Mouse (Mus musculus) thymus, postnatal 25 days (tissue): ENCODE data around the gene Clic4.
A peak's percentile ranks its signal among the peaks of the same experiment; 100 is the strongest.
"Not testable (repeated sequence)": the region's sequence is repeated elsewhere in the genome, so short reads cannot be mapped to it uniquely, and the experiment has no call there.

Experiments used
- DNase-seq: peaks from one replicate; pipeline ENCODE4 v3.0.0; 2022

Clic4 gene

DNA sequence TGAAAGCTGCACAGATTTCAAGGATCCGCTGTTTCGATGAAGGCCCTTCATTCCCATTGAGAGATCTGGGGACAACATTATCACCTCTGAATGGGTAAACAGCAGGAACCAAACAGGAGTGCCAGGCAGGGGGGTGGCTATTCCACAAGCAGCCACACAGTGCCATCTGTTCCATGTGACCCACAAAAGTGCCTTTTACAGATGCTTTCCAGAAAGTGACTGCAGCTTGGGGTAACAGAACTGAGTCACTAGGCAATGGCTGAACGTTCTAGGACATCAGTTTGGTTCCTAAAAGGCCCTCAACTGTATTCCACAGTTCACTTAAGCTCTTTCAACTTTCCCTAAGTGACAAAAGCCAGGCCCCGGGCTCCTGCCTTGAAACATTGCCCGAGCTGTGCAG lies 42.0 kb downstream of the Clic4 start:
- no peak for DNase-seq

DNA sequence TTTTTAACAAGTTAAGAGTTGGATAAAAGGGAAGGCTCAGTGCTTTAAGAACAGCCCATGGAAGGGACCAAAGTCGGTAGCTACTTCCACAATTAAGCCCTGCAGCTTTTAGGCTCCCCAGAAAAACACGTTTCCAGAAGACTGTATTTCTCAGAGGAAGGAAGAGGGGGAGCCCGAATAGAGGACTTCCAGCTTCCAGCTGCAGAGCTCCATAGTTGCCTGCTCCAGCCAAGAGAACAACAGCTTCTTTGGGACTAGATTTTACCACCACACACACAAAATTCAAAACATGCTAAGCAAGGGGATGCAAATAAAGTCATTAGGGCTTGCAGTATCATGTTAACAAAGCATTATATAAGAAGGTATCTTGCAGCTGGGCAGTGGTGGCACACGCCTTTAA lies 42.7 kb downstream of the Clic4 start:
- no peak for DNase-seq

- DNase-seq: no peak
Observed at GRCm38 (mm10) chr4:135228136-135228535, 44.5 kb downstream of the Clic4 start.

DNA sequence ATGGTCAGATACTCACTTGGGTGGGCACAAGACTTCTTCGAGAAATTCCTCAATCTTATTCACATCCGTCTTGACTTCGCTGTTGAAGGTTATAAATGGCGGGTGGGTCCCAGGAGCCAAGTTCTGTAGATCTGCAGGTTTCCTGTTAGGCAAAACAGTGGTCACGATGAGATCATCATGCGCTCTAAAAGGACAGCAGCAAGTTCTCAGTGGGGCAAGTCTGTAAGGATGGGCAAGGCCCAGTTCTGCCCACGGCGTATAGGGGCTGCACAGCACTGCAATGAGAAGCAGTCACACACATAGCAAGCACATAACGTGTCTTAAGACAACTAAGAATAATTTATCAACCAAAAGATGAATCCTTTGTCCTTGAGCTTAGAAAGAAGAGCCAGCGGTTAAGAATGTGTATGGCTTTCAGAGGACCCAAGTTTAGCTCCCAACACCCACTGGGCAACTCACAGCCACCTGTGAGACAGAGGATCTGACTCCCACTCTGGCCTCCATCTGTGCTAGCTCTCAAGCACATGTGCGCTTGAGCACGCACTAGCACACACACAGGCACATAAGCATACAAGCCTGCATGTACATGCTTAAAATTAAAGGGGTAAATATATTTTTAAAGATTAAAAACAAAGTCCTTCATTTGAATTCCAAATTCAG lies 46.5 kb downstream of the Clic4 start:
- DNase-seq: no peak

DNA sequence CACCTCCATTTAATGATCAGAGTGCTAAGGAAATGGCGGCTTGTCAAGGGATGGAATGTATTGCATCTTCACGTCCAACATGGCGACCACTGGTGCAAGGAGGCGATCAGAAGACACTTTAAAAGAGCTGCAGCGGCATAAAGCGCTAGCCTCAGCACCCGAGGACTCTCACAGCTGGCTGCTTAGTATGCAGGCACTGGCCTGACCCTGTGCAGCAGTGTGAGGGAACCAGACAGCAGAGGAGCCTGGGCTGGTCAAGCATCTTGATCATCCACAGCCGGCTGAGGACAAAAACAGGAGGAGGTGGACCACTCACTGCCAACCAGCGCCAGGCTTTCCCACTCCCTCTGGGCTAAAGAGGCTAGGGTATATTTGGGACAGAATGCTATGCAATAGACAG lies 48.8 kb downstream of the Clic4 start:
- no peak for DNase-seq

DNA sequence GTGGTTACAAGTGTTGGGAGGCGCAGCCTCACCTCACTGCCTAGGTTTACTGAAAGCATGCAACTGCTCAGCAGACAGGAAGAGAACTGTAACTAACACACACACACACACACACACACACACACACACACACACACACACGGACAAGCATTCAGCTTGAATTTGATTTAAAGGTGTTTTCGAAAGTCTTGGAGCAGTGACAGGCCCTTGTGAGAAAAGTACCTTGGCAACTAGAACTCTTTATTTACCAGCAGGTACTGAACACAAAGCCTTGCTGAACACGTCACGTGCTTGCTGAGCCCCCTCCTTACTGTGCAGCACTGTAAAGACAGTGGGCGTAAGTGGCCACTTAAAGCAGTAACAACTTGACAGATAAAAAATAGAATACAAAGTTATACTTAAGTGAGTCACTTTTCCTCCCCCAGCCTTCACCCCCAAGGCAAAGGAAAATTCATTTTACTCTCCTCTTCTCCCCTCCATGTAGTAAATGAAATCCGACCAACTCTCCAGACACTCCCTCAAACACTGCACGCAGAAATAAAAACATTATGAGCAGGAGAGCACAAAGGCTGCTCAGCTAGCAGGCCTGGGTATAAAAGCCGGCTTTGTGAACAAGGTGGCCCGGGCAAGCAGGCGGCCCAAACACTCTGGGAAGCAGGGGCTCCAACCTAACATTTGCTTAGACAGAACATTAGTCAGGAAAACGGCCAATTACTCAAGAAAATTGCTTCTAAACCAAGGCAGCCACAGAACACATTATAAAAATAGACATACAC lies 50.8 kb downstream of the Clic4 start:
- no peak for DNase-seq

DNA sequence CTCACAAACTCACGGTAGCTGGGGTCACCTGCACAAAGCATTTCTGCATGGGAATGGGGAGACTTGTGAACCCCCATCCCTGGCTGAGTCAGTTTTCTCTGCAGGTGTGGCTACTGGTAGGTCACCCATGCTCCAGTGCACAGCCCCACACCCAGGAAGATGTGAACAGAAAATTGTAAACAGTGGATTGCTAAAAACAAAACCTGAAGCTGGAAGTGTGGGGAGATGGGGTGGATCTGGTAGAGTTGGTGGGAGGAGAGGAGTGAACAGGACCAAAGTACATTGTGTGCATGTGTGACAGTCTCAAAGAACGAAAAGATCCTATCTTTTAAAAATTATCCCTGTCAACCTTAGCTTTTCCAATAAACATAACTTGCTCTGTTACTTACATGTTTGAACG lies 52.0 kb downstream of the Clic4 start:
- no peak for DNase-seq

DNA sequence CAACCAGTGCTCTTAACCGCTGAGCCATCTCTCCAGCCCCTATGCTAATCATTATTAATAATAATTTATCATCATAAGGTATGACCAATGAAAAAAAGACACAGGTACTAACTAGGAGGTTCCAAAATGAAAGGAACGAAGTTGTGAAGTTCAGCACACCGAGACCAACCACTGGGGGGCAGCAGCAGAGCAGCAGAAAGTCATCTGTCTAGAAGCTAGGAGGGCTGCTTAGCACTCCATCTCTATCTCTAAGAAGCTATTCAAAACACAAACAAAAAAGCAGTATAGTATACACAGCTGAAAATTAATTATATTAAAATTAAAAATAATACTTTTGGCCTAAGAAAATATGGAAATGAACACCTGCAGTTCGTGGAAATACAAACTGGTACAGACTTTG lies 53.0 kb downstream of the Clic4 start:
- peak; percentile 77 for DNase-seq

- DNase-seq: no peak
Observed at GRCm38 (mm10) chr4:135209846-135210245, 62.8 kb downstream of the Clic4 start.

DNA sequence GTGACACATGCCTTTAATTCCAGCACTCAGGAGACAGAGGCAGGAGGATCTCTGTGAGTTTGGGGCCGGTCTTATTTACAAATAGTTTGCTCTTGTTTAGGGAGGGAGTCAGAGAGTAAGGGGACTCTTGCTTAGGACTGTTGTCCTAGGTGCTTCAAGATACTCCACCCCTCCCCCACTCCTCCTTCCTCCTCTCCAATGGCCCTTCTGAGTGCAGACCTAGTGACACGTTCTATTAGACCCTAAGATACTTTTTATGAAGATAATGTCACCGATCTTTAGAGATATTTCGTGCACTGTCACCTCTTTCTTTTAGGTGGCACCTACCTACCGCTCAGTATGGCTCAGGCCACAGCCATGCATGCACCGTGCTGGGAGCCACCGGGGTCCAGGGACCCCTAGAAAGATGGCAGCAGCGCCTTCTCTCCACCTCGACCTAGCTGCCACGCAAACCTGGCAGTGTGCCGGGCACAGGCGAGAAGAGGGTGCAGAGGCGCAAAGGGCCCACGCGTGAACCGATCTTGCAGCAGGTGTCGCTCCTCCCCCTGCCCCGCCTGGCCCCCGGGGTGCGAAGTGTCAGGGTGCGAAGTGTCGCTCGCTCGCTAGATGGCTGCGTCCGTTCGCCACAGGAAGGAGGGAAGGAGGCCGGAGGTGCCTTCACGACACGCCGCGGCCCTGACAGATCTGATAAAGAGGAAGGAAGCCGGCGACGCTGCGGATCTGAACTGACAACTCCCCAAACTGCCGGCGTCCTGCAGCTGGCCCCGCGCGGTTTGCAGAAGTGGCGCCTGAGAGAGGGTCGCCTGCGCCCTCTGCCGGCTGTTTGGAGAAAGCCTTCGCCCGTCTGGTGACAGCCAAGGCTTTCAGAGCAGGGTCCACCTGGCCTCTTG lies 66.7 kb downstream of the Clic4 start:
- peak; percentile 95 for DNase-seq

- no peak for DNase-seq
Observed at GRCm38 (mm10) chr4:135205254-135205653, 67.4 kb downstream of the Clic4 start.

- DNase-seq: no peak
Observed at GRCm38 (mm10) chr4:135204666-135205065, 67.9 kb downstream of the Clic4 start.

- peak; percentile 26 for DNase-seq
Observed at GRCm38 (mm10) chr4:135203806-135204560, 68.6 kb downstream of the Clic4 start.

GRCm38 (mm10) chr4:135203279-135203678 lies 69.3 kb downstream of the Clic4 start:
- DNase-seq: peak; percentile 65

- no peak for DNase-seq
Observed at GRCm38 (mm10) chr4:135201771-135202170, 70.8 kb downstream of the Clic4 start.

- DNase-seq: peak; percentile 38
Observed at GRCm38 (mm10) chr4:135197857-135198256, 74.8 kb downstream of the Clic4 start.

- no peak for DNase-seq
Observed at GRCm38 (mm10) chr4:135192841-135193240, 79.8 kb downstream of the Clic4 start.

DNA sequence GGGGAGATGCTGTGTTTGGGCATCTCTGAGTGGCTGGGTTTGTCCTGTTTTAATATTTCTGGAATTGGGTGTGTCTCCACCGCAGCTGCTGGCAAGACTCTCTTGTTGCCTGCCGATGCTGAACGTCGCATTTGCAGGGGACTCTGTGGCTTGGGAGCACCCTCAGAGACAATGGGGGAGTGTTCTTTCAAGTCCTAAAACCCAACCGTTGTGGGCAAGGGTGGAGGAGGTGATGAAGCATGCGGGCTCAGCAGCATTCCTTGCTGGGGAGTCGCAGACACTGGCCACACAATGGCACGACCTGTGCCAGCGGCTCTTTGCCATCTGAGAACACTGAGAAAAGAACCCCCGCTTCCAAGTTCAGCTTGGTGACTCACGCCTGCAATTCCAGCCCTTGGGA lies 81.0 kb downstream of the Clic4 start:
- DNase-seq: no peak

DNA sequence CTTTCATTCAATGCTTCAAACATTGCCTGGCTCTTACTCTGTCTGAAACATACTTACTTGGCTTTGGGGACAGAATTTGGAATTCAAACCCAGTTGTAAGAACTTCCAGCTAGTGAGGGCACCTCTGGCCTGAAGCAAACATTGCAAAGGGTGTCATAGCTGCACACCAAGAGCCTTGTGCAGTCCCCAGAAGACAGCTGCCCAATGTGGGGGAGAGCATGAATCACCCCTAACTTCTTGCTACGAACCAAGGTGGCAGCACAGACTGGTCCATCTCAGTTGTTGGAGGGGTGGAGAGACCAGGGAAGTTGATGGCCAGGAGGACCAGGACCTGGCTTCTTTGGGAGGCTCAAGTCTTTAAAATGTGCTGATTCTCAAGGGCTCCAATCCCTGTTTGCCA lies 81.4 kb downstream of the Clic4 start:
- DNase-seq: no peak

GRCm38 (mm10) chr4:135190364-135190763 lies 82.2 kb downstream of the Clic4 start:
- DNase-seq: no peak

DNA sequence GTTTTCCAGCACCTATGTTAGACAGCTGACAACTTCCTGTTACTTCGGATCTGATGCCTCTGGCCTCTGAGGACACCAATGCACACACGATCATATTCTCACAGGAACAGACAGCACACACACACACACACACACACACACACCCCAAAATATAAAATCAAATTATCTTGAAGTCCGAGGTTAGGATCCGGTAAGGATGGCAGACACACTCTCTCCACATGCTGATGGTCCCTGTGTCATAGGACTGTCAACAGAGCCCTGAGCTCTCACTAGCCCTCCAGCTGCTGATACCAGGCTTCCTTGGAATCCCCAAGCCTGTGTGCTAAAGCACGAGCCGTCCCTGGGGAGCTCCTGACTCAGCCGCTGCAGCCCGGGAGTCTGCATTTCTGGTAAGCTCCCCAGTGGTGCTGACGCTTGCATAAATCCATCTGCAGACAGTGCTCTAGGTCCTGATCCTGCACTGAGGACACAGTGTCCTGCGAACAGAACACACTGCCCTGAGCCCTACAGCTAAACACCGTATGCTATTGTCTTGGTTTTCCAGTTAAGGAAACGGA lies 83.1 kb downstream of the Clic4 start:
- DNase-seq: no peak

DNA sequence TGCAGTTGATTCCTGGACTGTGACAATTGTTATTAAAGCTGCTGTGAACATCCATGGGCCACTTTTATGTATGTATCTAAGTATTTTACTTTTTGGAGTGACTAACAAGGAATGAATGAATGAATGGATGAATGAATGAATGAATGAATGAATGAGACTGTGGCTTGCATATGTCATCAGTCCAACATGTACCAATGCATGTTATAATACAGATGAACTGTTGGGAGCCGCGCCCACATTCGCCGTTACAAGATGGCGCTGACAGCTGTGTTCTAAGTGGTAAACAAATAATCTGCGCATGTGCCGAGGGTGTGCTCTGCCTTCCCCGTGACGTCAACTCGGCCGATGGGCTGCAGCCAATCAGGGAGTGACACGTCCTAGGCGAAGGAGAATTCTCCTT lies 88.3 kb downstream of the Clic4 start:
- not testable (repeated sequence) for DNase-seq

- DNase-seq: no peak
Observed at GRCm38 (mm10) chr4:135181819-135182218, 90.8 kb downstream of the Clic4 start.
